Mouse (Mus musculus) induced T-regulatory cell, adult 2 months (primary cell): ENCODE measurements at regions not wholly inside any gene's neighbourhood (a gene's known extent, or its start where the extent isn't known, plus 50 kb on each side); places are given as distances from the start of the nearest gene placed in this dataset.
A peak's percentile ranks its signal among the peaks of the same experiment; 100 is the strongest.

ENCODE experiments used
- DNase-seq: peaks from one replicate; pipeline ENCODE4 v3.0.0-alpha.2; 2012; ENCODE audit warnings: low read depth

DNA sequence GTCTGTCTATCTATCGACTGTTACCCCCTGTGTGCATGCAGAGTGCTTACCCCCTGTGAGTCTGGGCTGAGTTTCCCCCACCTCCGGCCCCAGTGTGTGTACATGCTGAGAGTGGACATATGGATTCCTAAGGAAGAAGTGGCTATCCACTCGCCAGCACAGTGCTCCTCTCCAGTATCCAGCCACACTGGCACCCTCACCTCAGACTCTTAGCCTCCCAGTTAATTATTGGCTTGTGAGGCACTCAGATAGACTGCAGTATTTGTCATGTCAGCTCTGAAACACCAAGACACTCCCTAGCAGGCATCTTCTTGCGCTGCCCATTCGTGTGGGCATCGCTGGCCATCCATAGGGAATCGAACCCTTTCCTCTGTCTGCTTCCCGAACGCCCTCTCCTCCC lies 189.0 kb upstream of the Runx1 start:
- DNase-seq: no peak

DNA sequence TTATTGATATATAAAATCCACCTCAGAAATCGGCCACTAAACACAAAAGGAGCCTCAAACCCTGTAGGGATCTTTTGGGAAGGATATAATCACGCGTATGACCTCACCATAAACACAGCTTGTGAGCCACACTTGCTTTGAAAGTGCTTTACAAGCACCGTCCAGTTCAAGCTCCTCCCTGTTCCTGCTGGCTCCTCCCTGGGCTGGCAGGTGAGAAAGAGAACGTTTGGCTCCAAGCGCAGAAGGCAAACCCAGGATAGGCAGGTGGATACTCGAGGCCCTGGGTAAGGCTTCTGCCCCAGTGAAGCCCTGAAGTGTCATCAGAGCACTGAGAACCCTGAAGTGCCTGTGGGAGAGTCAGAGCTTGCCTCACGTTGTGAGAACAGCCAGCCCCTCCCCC lies 187.9 kb upstream of the Runx1 start:
- DNase-seq: no peak

- DNase-seq: no peak
Measured at GRCm38 (mm10) chr16:93013256-93013655, 187.3 kb upstream of the Runx1 start.

GRCm38 (mm10) chr16:93011474-93011873 lies 185.5 kb upstream of the Runx1 start:
- no peak for DNase-seq

DNA sequence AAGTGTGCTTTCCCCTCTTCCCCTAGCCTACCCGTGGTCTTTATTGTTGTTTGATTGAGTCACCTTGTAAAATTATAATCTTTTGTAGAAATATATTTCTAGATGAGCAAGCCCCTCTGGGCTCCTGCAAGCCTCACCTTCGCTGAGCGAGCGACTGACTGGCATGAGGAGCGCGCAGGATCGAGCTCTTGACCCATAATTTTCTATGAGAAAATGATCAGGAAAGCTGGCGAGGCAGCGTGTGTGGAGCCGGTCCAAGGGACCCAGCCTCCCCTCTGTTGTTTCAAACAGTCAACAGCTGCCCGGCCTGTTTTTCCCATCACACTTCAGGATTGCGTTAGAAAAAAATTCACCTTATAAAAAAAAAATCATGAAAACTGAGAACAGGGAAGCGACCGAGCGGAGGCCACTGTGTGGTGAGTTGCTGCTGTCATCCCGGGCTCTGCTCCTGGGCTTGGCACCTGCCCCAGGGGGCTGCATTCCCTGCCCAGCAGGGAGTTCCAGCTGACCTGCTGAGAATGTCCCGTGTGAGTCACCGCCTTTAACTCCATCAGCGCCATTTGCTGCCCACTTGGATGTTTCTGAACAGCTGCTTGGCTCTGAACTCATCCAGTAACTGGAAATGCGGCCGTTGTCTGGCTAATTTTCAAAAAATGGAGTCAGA lies 180.5 kb upstream of the Runx1 start:
- no peak for DNase-seq

GRCm38 (mm10) chr16:93005470-93005869 lies 179.5 kb upstream of the Runx1 start:
- peak; percentile 13 for DNase-seq

GRCm38 (mm10) chr16:93003830-93004229 lies 177.9 kb upstream of the Runx1 start:
- no peak for DNase-seq

DNA sequence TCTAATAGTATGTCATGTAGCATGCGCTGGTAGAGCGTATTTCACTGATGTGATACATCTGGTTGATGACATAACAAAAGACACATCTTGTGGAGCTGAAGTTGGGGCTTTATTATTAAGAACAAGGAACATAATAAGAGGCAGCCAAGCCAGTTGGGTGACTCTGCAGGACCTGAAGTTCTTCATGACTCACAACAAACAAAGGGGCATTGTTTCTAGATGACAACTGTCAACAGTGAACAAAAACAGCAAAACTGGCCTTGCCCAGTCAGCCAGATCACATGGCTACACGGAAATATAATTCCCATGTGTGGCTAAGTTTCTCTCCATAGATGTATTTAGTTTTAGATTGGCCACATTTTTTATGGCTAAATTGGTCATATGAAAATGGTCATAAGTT lies 172.7 kb upstream of the Runx1 start:
- no peak for DNase-seq

DNA sequence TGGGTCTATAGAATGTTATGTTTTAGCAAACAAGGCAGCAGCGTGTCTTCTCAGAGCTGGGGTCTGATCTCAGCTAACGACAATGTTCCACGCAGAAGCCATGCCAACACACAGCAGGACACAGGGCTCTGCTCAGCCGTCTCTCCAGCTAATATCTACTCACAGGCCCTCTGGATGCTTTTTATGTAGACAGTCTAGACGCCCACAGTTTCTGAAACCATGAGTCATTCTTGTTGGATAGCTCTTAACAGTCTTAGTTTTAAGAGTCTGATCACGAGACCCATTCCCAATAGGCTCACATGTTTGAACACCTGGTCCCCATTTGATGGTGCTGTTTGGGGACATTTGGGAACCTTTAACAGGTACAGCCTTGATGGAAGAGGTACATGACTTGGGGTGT lies 171.7 kb upstream of the Runx1 start:
- DNase-seq: no peak

GRCm38 (mm10) chr16:92995993-92996350 lies 170.0 kb upstream of the Runx1 start:
- no peak for DNase-seq

GRCm38 (mm10) chr16:92995132-92995992 lies 169.4 kb upstream of the Runx1 start:
- DNase-seq: no peak

DNA sequence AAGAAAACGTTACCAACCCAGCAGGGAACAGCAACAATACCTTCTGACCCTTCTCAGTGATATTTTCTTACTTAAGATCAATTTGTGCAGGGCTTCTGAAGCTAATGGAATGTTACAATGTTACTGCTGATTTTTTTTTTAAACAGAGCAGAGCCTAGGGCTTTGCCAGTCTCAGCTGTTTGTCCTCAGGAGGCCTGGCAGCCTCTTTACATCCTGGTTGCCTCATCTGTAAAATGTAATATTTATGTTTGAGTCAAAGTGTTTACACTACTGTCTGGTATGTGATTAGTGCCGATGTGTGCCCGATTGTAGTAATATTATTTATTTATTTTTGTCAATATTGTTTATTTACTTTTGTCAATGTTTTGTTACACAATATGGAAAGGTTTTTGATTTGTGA lies 166.9 kb upstream of the Runx1 start:
- DNase-seq: no peak

GRCm38 (mm10) chr16:92991405-92991804 lies 165.5 kb upstream of the Runx1 start:
- no peak for DNase-seq

DNA sequence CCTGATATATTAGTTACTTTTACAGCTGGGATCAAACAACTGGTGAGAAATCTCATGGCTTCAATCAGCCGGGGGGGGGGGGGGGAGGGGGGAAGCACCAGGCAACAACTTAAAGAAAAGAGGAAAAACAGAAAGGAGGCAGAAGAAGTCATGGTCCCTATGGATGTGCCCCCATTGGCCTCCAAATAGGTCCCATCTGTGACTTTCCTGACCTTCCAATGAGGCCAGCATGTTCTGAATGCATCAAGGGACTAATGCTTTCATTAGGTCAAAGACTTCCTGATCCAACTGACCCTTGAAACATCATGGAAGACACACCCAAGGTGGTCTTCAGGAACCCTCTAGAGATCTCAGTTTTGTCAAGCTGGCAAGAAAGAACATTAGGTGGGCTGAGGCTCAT lies 162.5 kb upstream of the Runx1 start:
- DNase-seq: no peak

GRCm38 (mm10) chr16:92988000-92988399 lies 162.1 kb upstream of the Runx1 start:
- DNase-seq: peak; percentile 33

DNA sequence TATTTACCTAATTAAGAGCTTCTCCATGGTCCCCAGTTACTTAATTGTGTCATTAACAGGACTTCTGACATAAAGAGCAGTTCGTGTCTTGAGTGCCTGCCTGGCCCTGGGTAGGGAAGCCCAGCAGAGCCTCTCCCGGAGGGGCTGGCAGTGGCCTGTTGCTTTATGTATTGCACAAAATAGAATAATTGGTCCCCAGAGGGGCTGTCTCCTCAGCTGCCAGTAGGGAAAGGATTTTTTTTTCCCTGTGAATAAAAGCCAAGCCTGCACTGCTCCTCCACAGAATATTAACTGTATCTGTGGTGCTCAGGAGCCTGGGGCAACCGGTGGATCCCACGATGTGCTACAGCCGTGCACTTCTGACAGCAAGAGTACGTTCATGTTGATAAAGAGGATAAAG lies 159.8 kb upstream of the Runx1 start:
- no peak for DNase-seq

- DNase-seq: no peak
Measured at GRCm38 (mm10) chr16:92982934-92983333, 157.0 kb upstream of the Runx1 start.

GRCm38 (mm10) chr16:92979620-92980330 lies 153.8 kb upstream of the Runx1 start:
- DNase-seq: no peak

DNA sequence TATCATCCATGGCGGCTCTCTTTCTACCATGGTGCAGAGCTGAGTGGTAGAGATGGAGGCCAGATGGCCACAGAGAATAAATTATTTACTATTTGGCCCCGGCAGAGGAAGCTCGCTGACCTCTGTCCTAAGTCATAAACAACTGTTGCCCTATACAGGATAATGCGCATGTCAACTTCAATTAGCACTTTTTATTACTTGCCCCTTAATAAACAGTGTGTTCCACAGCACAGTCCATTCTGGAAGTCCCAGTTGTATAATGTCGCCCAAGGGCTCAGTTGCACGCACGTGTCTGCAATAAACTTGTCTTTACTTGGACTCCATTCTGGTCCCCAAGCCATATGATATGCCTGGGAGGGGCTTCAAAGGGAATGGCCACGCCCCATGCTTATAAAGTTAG lies 150.1 kb upstream of the Runx1 start:
- no peak for DNase-seq

DNA sequence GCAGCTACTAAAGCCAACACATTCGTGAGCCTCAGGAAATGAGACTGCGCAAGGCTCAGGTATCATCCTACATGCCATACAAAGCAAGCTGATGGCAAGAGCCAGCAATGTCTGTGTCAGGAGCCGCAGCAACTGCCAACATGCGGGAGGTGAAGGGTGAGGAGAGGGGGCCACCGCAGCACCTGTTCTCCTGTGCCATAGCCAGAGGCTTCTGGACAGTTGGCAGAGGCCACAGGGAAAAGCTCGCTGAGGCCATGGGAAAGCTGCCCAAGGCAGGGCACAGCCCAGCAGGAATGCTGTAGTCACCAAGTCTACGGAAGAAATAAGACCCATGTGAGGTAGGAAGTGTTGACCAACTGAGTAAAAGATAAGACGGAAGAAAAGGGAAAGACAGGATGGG lies 149.1 kb upstream of the Runx1 start:
- no peak for DNase-seq

GRCm38 (mm10) chr16:92972681-92973080 lies 146.7 kb upstream of the Runx1 start:
- DNase-seq: no peak

GRCm38 (mm10) chr16:92971956-92972355 lies 146.0 kb upstream of the Runx1 start:
- no peak for DNase-seq

- no peak for DNase-seq
Measured at GRCm38 (mm10) chr16:92970587-92970986, 144.6 kb upstream of the Runx1 start.
